In the genomic region with DNA sequence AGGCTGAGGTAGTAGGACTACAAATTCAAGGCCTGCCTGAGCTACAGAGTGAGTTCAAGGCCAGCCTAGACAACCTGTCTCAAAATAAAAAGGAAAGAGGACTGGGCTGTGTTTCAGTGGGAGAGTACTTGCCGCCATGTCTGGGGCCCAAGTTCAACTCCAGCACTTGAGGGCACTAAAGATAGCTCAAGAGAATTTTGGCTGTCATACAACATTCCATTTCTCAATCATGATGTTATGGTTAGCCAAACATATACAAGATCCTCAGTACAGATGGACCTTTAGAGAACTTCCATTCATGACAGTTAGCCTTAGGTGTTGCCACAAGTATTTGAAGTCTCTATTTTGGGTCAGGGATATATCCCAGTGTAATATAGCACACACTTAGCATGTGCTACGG, we compare ENCODE assay signal across 12 mouse cellular contexts. TPM values are rescaled to one million over a fixed set of nuclear protein-coding genes. Genes with fewer than 3 reads are reported as not detected.
DNase-seq lines count a peak whose midpoint lies in the region; ATAC-seq lines count a peak whose summit lies in the region.
"Had no signal": no experiment of that assay in that cellular context is flagged by ENCODE, and none has a peak within 500 bp of the region (broad histone marks: within the 10 kb centered on the region; RNA-seq: fewer than 3 reads in every experiment).

No protein-coding gene starts in this region.

- no peak for DNase-seq in heart, adult 18-20 months
- no peak for DNase-seq in lung, adult 18-20 months
- DNase-seq in NIH3T3 (ENCODE audit: low read depth): peak; percentile 30
- no peak for DNase-seq in spleen, postnatal 4 days (ENCODE audit: low spot score in 2 of 2)
- no peak for DNase-seq in kidney, postnatal 10 days
- DNase-seq: cerebellum, postnatal 14 days; heart, postnatal 4 days; kidney, postnatal 4 days; thymus, postnatal 4 days had no signal

- H3K27ac ChIP-seq in heart, embryonic 13.5 days (replicated peaks): no peak overlapping the region; the same call in 1 of the 2 replicates
- no peak overlapping the region for H3K27ac ChIP-seq in lung, embryonic 15.5 days
- no peak overlapping the region for H3K27ac ChIP-seq in liver, embryonic 16.5 days (ENCODE audit: low read length)

- H3K27me3 ChIP-seq in heart, embryonic 13.5 days (replicated peaks): no peaks in the 10 kb centered on the region
- H3K27me3 ChIP-seq in lung, embryonic 15.5 days: no peaks in the 10 kb centered on the region
- H3K27me3 ChIP-seq in liver, embryonic 16.5 days (ENCODE audit: control insufficient read depth, insufficient read depth, low read depth, low read length): no peaks in the 10 kb centered on the region

- peaks cover 3% of the 10 kb centered on the region; the same call in 1 of the 2 replicates for H3K9me3 ChIP-seq in heart, embryonic 13.5 days
- H3K9me3 ChIP-seq in lung, embryonic 15.5 days: no peaks in the 10 kb centered on the region
- no peaks in the 10 kb centered on the region for H3K9me3 ChIP-seq in liver, embryonic 16.5 days (replicated peaks; ENCODE audit: control insufficient read depth, low read length)

- H3K4me3 ChIP-seq in heart, embryonic 13.5 days: no peak overlapping the region
- H3K4me3 ChIP-seq in lung, embryonic 15.5 days: no peak overlapping the region
- H3K4me3 ChIP-seq in liver, embryonic 16.5 days (ENCODE audit: low read depth, low read length): peak overlapping the region; percentile 90; the same call in 1 of the 2 replicates

- no peak for ATAC-seq in heart, embryonic 13.5 days (ENCODE audit: extremely low read depth, insufficient number of reproducible peaks, low FRiP score, low TSS enrichment)
- ATAC-seq in lung, embryonic 15.5 days (ENCODE audit: borderline replicate concordance, extremely low read depth, low FRiP score, low TSS enrichment): no peak
- ATAC-seq in liver, embryonic 16.5 days (ENCODE audit: low read depth): no peak

- peaks cover 34% of the 10 kb centered on the region for H3K4me1 ChIP-seq in heart, embryonic 13.5 days
- H3K4me1 ChIP-seq in lung, embryonic 15.5 days: peaks cover 19% of the 10 kb centered on the region
- peaks cover 27% of the 10 kb centered on the region for H3K4me1 ChIP-seq in liver, embryonic 16.5 days (ENCODE audit: control insufficient read depth, low read depth, low read length)

- peak overlapping the region; percentile 91 for H3K4me2 ChIP-seq in heart, embryonic 13.5 days
- 0 out of 2 replicates have a peak overlapping the region, but pooled peaks have one; percentile 1 for H3K4me2 ChIP-seq in lung, embryonic 15.5 days
- peak overlapping the region; percentile 89 for H3K4me2 ChIP-seq in liver, embryonic 16.5 days (ENCODE audit: low read depth, low read length)

- H3K9ac ChIP-seq in heart, embryonic 13.5 days: no peak overlapping the region
- no peak overlapping the region for H3K9ac ChIP-seq in lung, embryonic 15.5 days
- H3K9ac ChIP-seq in liver, embryonic 16.5 days (ENCODE audit: low read depth, low read length): no peak overlapping the region

- 53% methylated on average over 2 of the region's 2 CpGs for WGBS in heart, embryonic 13.5 days
- 77% methylated on average over 2 of the region's 2 CpGs for WGBS in lung, embryonic 15.5 days
- 81% methylated on average over 2 of the region's 2 CpGs for WGBS in liver, embryonic 16.5 days (ENCODE audit: insufficient replicate concordance)

- H3K36me3 ChIP-seq in heart, embryonic 13.5 days: peaks cover 6% of the 10 kb centered on the region; the same call in 1 of the 2 replicates
- 0 out of 2 replicates have a peak, but pooled peaks cover 3% of the 10 kb centered on the region for H3K36me3 ChIP-seq in lung, embryonic 15.5 days
- no peaks in the 10 kb centered on the region for H3K36me3 ChIP-seq in liver, embryonic 16.5 days (ENCODE audit: control insufficient read depth, insufficient read depth)

RNA-seq across cellular contexts. Expression of a gene that starts 2.2 kb away (rescaled TPM):
- polyA plus RNA-seq in heart, embryonic 13.5 days (2015; fragmentation: Nextera tagmentation; extraction: Ambion mirVana): 19.1 and 22.3 TPM in 2 replicates
- 10 to 100 TPM; 13.2 to 20.1 TPM for total RNA-seq in heart, adult 18-20 months (2021)
- 31.8 and 33.1 TPM in 2 replicates for polyA plus RNA-seq in lung, embryonic 15.5 days (2015; fragmentation: Nextera tagmentation; extraction: Ambion mirVana)
- polyA plus RNA-seq in liver, embryonic 16.5 days (2015; fragmentation: Nextera tagmentation; extraction: Ambion mirVana): 15.7 and 16.4 TPM in 2 replicates

RNA-seq across cellular contexts. Expression of a gene that starts 49.6 kb away (rescaled TPM):
- polyA plus RNA-seq in heart, embryonic 13.5 days (2015; fragmentation: Nextera tagmentation; extraction: Ambion mirVana): 44.6 and 45.6 TPM in 2 replicates
- total RNA-seq in heart, adult 18-20 months (2021): under 1 TPM; 0.40 to 0.57 TPM
- 80.1 and 81.8 TPM in 2 replicates for polyA plus RNA-seq in lung, embryonic 15.5 days (2015; fragmentation: Nextera tagmentation; extraction: Ambion mirVana)
- polyA plus RNA-seq in liver, embryonic 16.5 days (2015; fragmentation: Nextera tagmentation; extraction: Ambion mirVana): 30.0 and 32.0 TPM in 2 replicates

Comparison
In these comparisons a context has a peak if more than half of its experiments do, and no peak if none do; other contexts are left out.
1. H3K4me2 ChIP-seq: peak in every context shown above with its lines; median percentile 91 in heart, embryonic 13.5 days; 89 in liver, embryonic 16.5 days; 1 in lung, embryonic 15.5 days.